Mouse (Mus musculus) embryonic facial prominence, embryonic 11.5 days (tissue): ENCODE results near the gene Lipm. TPM values are rescaled to one million over a fixed set of nuclear protein-coding genes. Genes with fewer than 3 reads are reported as not detected.
A peak's percentile ranks its signal among the peaks of the same experiment; 100 is the strongest.

Experiments
- ATAC-seq: fragments of 200-750 bp; cut with Nextera tagmentation; replicated peaks from 2 replicates; pipeline ENCODE4 v1.8.0; 2017; ENCODE audit warnings: low read depth; ENCODE audit not compliant: insufficient number of reproducible peaks, low FRiP score, low TSS enrichment
- DNase-seq: peaks from one replicate; pipeline ENCODE4 v3.0.0-alpha.2; 2015; ENCODE audit warnings: low spot score
- H3K27ac ChIP-seq: fragments of 300-500 bp; sonication (generic); replicated peaks from 2 replicates; pipeline ENCODE4 v1.5.1; 2014; ENCODE audit warnings: mild to moderate bottlenecking, low read depth, low read length, control low read depth
- H3K27me3 ChIP-seq: fragments of 300-500 bp; sonication (generic); 2 replicates; pipeline ENCODE4 v1.6.1; 2014; ENCODE audit warnings: mild to moderate bottlenecking, low read length, moderate library complexity, mixed read lengths; ENCODE audit not compliant: control insufficient read depth, insufficient read depth
- H3K36me3 ChIP-seq: fragments of 300-500 bp; sonication (generic); replicated peaks from 2 replicates; pipeline ENCODE4 v1.6.1; 2014; ENCODE audit warnings: low read depth, mild to moderate bottlenecking, low read length, moderate library complexity, mixed read lengths; ENCODE audit not compliant: control insufficient read depth, insufficient read depth
- H3K4me1 ChIP-seq: fragments of 300-500 bp; sonication (generic); 2 replicates; pipeline ENCODE4 v1.6.1; 2014; ENCODE audit warnings: low read length, mixed read lengths; ENCODE audit not compliant: control insufficient read depth, insufficient read depth
- H3K4me2 ChIP-seq: fragments of 300-500 bp; sonication (generic); 2 replicates; pipeline ENCODE4 v1.6.1; 2014; ENCODE audit warnings: low read depth, mild to moderate bottlenecking, control low read depth, low read length, moderate library complexity
- H3K4me3 ChIP-seq: fragments of 300-500 bp; sonication (generic); 2 replicates; pipeline ENCODE4 v1.5.1; 2014; ENCODE audit warnings: low read depth, low read length, control low read depth
- H3K9ac ChIP-seq: fragments of 300-500 bp; sonication (generic); replicated peaks from 2 replicates; pipeline ENCODE4 v1.6.1; 2014; ENCODE audit warnings: mild to moderate bottlenecking, control low read depth, low read length
- H3K9me3 ChIP-seq: fragments of 300-500 bp; sonication (generic); replicated peaks from 2 replicates; pipeline ENCODE4 v1.6.1; 2016; ENCODE audit warnings: mild to moderate bottlenecking, low read length, inconsistent platforms, mixed read lengths; ENCODE audit not compliant: control insufficient read depth
- WGBS: fragments of 180-500 bp; shearing (Covaris S2); extraction: QIAGEN DNeasy Blood & Tissue Kit; methylation state at CpG from one replicate; pipeline ENCODE4 v1.1.7; 2014; 5-methylcytosine and 5-hydroxymethylcytosine counted together
- polyA plus RNA-seq: library from polyadenylated mRNA; unstranded; fragments of >200 nt; fragmentation: Nextera tagmentation; extraction: Ambion mirVana; gene quantifications from 2 replicates; pipeline ENCODE4 v1.2.1, GENCODE M21; 2014

Lipm gene
- polyA plus RNA-seq, 1 experiment from 2014 or later = 0.24 TPM

GRCm38 (mm10) chr19:34139431-34140046, 38.8 kb downstream of the Lipm start:
- H3K4me3 ChIP-seq = no peak overlapping the region
- no peak overlapping the region for H3K27ac ChIP-seq
- DNase-seq = no peak
- H3K9ac ChIP-seq = no peak overlapping the region
- no peaks in the 10 kb centered on the region for H3K36me3 ChIP-seq
- no peak for ATAC-seq
- H3K4me1 ChIP-seq = no peaks in the 10 kb centered on the region
- 75% methylated on average over 3 of the region's 3 CpGs for WGBS
- no peak overlapping the region for H3K4me2 ChIP-seq
- H3K9me3 ChIP-seq = no peaks in the 10 kb centered on the region
- no peaks in the 10 kb centered on the region for H3K27me3 ChIP-seq

DNA sequence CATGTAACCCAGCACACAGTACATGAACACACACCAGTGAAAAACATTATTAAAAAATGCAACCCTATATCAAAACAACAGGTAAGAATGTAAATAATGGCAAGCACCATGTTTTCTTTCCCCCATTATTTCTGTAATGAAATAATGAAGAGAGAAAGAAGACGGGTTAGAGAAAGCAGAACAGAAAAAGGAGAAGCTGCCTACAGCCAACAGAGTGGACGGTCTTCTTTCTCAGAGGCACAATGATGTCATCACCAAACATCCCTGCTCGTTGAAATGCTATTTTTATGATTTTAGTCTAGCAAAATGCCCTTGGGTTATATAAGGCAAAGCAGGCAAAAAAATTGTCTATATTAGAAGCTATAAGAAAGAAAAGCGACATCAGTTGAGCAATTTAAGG, 47.7 kb downstream of the Lipm start:
- ATAC-seq = no peak

GRCm38 (mm10) chr19:34151909-34152308, 51.2 kb downstream of the Lipm start:
- H3K27ac ChIP-seq = no peak overlapping the region
- no peak overlapping the region for H3K4me3 ChIP-seq
- no peak for ATAC-seq
- 68% methylated on average over 1 of the region's 1 CpGs for WGBS
- peak; percentile 45 for DNase-seq
- H3K4me2 ChIP-seq = no peak overlapping the region
- no peaks in the 10 kb centered on the region for H3K36me3 ChIP-seq
- H3K27me3 ChIP-seq = no peaks in the 10 kb centered on the region
- H3K9me3 ChIP-seq = no peaks in the 10 kb centered on the region
- no peaks in the 10 kb centered on the region; the same call in 1 of the 2 replicates for H3K4me1 ChIP-seq
- no peak overlapping the region for H3K9ac ChIP-seq

More for the DNA sequence above, 47.7 kb downstream of the Lipm start:
- 82% methylated on average over 4 of the region's 4 CpGs for WGBS
- DNase-seq = no peak
- Histone ChIP-seq H3K4me2 (no peak overlapping the region), H3K27me3 (no peaks in the 10 kb centered on the region), H3K36me3 (no peaks in the 10 kb centered on the region), H3K4me1 (no peaks in the 10 kb centered on the region), H3K4me3 (no peak overlapping the region), H3K9ac (no peak overlapping the region), H3K9me3 (no peaks in the 10 kb centered on the region), H3K27ac (no peak overlapping the region)

- 58% methylated on average over 6 of the region's 6 CpGs for WGBS
- Histone ChIP-seq H3K4me3 (no peak overlapping the region), H3K4me2 (no peak overlapping the region), H3K9ac (no peak overlapping the region), H3K4me1 (no peaks in the 10 kb centered on the region; the same call in 1 of the 2 replicates), H3K36me3 (no peaks in the 10 kb centered on the region), H3K27me3 (no peaks in the 10 kb centered on the region), H3K9me3 (no peaks in the 10 kb centered on the region), H3K27ac (no peak overlapping the region)
- DNase-seq (peak; percentile 33), ATAC-seq (no peak)
Observed at GRCm38 (mm10) chr19:34153263-34154144, 52.8 kb downstream of the Lipm start.

DNA sequence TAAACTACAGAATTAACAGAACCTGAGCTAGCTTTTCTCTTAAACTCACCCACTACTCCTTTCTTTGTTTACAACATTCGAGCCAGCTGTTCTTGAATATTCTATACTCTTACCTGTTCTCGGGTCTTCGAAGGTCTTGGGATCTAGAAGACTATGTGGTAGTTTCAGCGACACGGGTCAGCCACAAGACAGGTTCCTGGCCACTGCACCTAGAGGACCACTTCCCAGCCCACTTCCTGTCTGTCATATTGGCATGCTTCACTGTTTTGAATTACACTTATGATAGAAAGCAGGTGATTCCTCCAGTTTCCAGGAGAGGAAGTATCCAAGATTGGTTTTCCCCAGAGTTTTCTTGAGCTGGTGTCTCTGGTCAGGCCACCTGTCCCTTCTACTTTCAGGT, 62.0 kb downstream of the Lipm start:
- Histone ChIP-seq H3K36me3 (no peaks in the 10 kb centered on the region), H3K27ac (no peak overlapping the region), H3K27me3 (no peaks in the 10 kb centered on the region), H3K4me1 (no peaks in the 10 kb centered on the region), H3K4me3 (no peak overlapping the region), H3K9ac (no peak overlapping the region), H3K4me2 (no peak overlapping the region), H3K9me3 (no peaks in the 10 kb centered on the region)
- ATAC-seq (no peak), DNase-seq (no peak)
- WGBS = 81% methylated on average over 5 of the region's 5 CpGs

GRCm38 (mm10) chr19:34165891-34166290, 65.2 kb downstream of the Lipm start, which contains the start of gene Ankrd22:
TSS of gene Ankrd22 (minus strand) at chr19:34166053.
- Histone ChIP-seq H3K4me3 (no peak within 1 kb of the TSS), H3K9me3 (no peaks in the 10 kb centered on the region), H3K4me1 (no peaks in the 10 kb centered on the region), H3K36me3 (no peaks in the 10 kb centered on the region), H3K27me3 (no peaks in the 10 kb centered on the region), H3K27ac (no peak within 1 kb of the TSS), H3K4me2 (no peak within 1 kb of the TSS), H3K9ac (no peak within 1 kb of the TSS)
- WGBS = 65% methylated on average over 5 of the region's 5 CpGs
- DNase-seq (peak; percentile 28), ATAC-seq (0 out of 2 replicates have a peak, but pooled peaks have one; percentile 34)

GRCm38 (mm10) chr19:34166386-34166785, 65.7 kb downstream of the Lipm start:
- H3K9me3 ChIP-seq = no peaks in the 10 kb centered on the region
- ATAC-seq = no peak
- no peak overlapping the region for H3K9ac ChIP-seq
- 86% methylated on average over 4 of the region's 4 CpGs for WGBS
- no peak overlapping the region for H3K4me2 ChIP-seq
- no peak overlapping the region for H3K27ac ChIP-seq
- H3K27me3 ChIP-seq = no peaks in the 10 kb centered on the region
- H3K36me3 ChIP-seq = no peaks in the 10 kb centered on the region
- H3K4me3 ChIP-seq = no peak overlapping the region
- H3K4me1 ChIP-seq = no peaks in the 10 kb centered on the region
- DNase-seq = no peak
